Mouse (Mus musculus) left cerebral cortex, postnatal 10 days (tissue): ENCODE measurements around the gene Uqcr11. TPM values are rescaled to one million over a fixed set of nuclear protein-coding genes. Genes with fewer than 3 reads are reported as not detected.

Experiments used
- DNase-seq, 2 experiments: peaks; one replicate each; pipeline ENCODE4 v3.0.0; 2021 to 2022; ENCODE audit warnings: low spot score in 2 of 2, mixed read lengths in 1 of 2; ENCODE audit errors: extremely low spot score in 1 of 2
- intact Hi-C: fragments of 180-260 bp; cut with DNase I; formaldehyde crosslinking; loops from one replicate; pipeline ENCODE4 v1.15.1; 2025
- total RNA-seq, 2 experiments: library from RNA; stranded (reverse); gene quantifications; 2 replicates each; pipeline ENCODE4 v1.2.3; 2021

The Uqcr11 gene
- total RNA-seq, 2 experiments from 2014 or later, result 508 to 513 TPM

GRCm38 (mm10) chr10:80405481-80406173 is 1.0 kb downstream of the Uqcr11 start:
- DNase-seq, result no peak
- intact Hi-C loops, result no loop called here

GRCm38 (mm10) chr10:80403044-80403692 is 3.5 kb downstream of the Uqcr11 start:
- DNase-seq, result no peak
- intact Hi-C loops, result no loop called here

- intact Hi-C loops, result no loop called here
- no peak for DNase-seq
Observed at GRCm38 (mm10) chr10:80400704-80401161, 5.9 kb downstream of the Uqcr11 start.

- intact Hi-C loops, result no loop called here
- no peak for DNase-seq
Observed at GRCm38 (mm10) chr10:80399973-80400703, 6.5 kb downstream of the Uqcr11 start.

- intact Hi-C loops, result no loop called here
Observed at GRCm38 (mm10) chr10:80399191-80399972, 7.2 kb downstream of the Uqcr11 start, which contains the start of gene Mbd3. Mbd3 (minus strand) TSS chr10:80399550.

GRCm38 (mm10) chr10:80398719-80399190 is 7.9 kb downstream of the Uqcr11 start:
- intact Hi-C loops, result no loop called here

More at GRCm38 (mm10) chr10:80399191-80399972, 7.2 kb downstream of the Uqcr11 start, which contains the start of gene Mbd3:
- peak; percentile 100 for DNase-seq

GRCm38 (mm10) chr10:80398174-80398535 is 8.5 kb downstream of the Uqcr11 start:
- no peak for DNase-seq

More at GRCm38 (mm10) chr10:80398719-80399190, 7.9 kb downstream of the Uqcr11 start:
- DNase-seq, result peak; percentile 96 to 99

GRCm38 (mm10) chr10:80397524-80398173 is 9.0 kb downstream of the Uqcr11 start:
- intact Hi-C loops, result no loop called here
- no peak for DNase-seq

More at GRCm38 (mm10) chr10:80398174-80398535, 8.5 kb downstream of the Uqcr11 start:
- intact Hi-C loops, result no loop called here

GRCm38 (mm10) chr10:80396822-80397523 is 9.7 kb downstream of the Uqcr11 start:
- intact Hi-C loops, result no loop called here
- no peak for DNase-seq

GRCm38 (mm10) chr10:80395025-80395627 is 11.5 kb downstream of the Uqcr11 start:
- intact Hi-C loops, result no loop called here
- DNase-seq, result no peak

- DNase-seq, result no peak
- intact Hi-C loops, result no loop called here
Observed at GRCm38 (mm10) chr10:80392687-80393086, 13.9 kb downstream of the Uqcr11 start.

- intact Hi-C loops, result no loop called here
- no peak for DNase-seq
Observed at GRCm38 (mm10) chr10:80390697-80391096, 15.9 kb downstream of the Uqcr11 start.

- no peak for DNase-seq
- intact Hi-C loops, result no loop called here
Observed at GRCm38 (mm10) chr10:80389185-80389708, 17.4 kb downstream of the Uqcr11 start.

GRCm38 (mm10) chr10:80388731-80389130 is 17.9 kb downstream of the Uqcr11 start:
- DNase-seq, result no peak
- intact Hi-C loops, result no loop called here

GRCm38 (mm10) chr10:80387522-80387959 is 19.1 kb downstream of the Uqcr11 start, which contains the start of gene Mex3d:
Mex3d (minus strand) TSS chr10:80387659.
- peak; percentile 83 to 94 for DNase-seq
- intact Hi-C loops, result no loop called here

GRCm38 (mm10) chr10:80386735-80387471 is 19.7 kb downstream of the Uqcr11 start:
- intact Hi-C loops, result no loop called here
- peak in 1 of 2 experiments; percentile 68 for DNase-seq
